Mouse (Mus musculus) left cerebral cortex, adult 8-10 months (tissue): ENCODE results near the gene Il21. TPM values are rescaled to one million over a fixed set of nuclear protein-coding genes. Genes with fewer than 3 reads are reported as not detected.

ENCODE experiments used
- DNase-seq, 2 experiments: peaks; one replicate each; pipeline ENCODE4 v3.0.0; 2022; ENCODE audit warnings: low spot score in 2 of 2
- microRNA-seq, 2 experiments: library from miRNA; unstranded; fragments of <30 nt; microRNA quantifications; one replicate each; pipeline ENCODE4 v1.2.0; 2022
- total RNA-seq, 4 experiments: library from RNA; stranded (reverse); gene quantifications; 2 replicates each; pipeline ENCODE4 v1.2.4; 2022

Gene Il21
- total RNA-seq, 4 experiments from 2014 or later = 0.11 to 0.54 (median 0.12) TPM; not detected in 1

DNA sequence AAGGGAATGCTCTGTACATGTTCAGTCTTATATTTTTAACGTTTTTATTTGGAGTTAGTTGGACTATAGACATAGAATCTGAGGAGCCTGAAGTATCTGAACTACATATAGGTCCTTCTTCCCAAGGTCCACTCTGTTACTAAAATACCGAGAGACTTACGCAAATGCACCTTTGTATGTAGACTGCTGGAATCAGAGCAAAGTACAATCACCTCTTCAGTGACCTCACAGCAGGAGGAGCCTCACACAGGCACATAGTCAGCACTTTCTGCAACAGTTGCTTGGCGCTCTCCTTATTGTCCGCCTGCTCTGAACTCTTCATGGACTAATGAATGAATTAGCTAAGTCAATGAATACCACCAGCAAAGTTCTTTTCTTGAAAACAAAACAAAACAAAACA is 34.1 kb downstream of the Il21 start:
- DNase-seq = no peak

DNA sequence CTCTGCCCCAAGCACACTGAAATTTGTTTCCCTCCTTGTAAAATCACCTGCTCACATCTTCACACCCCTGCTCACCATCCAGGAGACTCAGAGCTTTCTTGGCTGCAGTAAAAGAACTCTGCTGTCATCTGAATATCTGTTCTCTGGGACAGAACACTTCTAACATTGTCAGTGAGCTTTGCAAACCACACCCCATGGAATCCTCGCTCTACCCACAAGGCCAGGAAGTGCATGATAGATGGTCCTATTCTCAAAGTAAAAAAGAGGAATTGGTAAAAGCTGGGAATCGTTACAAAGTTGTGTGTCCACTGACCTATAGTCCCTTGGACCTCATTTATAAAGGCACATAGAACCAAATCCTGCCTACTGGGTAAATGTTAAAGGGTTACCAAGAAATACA is 40.5 kb downstream of the Il21 start:
- no peak for DNase-seq

DNA sequence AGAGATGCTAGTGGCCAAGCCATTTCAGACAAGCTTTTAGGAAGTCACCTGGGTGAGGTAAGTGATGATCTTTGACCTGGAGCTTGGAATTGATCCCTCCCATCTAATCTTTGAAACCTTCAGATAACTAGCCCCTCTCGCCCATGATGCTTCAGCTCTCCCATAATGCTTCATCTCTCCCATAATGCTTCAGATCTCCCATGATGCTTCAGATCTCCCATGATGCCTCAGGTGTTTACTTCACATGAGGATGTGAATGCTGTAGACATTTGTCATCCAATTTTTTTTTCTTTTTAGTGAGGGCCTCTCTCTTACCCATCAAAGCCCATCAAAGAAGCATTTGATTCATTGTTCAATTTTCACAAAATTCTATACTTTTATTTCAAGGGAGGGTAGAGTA is 46.9 kb downstream of the Il21 start:
- no peak for DNase-seq

DNA sequence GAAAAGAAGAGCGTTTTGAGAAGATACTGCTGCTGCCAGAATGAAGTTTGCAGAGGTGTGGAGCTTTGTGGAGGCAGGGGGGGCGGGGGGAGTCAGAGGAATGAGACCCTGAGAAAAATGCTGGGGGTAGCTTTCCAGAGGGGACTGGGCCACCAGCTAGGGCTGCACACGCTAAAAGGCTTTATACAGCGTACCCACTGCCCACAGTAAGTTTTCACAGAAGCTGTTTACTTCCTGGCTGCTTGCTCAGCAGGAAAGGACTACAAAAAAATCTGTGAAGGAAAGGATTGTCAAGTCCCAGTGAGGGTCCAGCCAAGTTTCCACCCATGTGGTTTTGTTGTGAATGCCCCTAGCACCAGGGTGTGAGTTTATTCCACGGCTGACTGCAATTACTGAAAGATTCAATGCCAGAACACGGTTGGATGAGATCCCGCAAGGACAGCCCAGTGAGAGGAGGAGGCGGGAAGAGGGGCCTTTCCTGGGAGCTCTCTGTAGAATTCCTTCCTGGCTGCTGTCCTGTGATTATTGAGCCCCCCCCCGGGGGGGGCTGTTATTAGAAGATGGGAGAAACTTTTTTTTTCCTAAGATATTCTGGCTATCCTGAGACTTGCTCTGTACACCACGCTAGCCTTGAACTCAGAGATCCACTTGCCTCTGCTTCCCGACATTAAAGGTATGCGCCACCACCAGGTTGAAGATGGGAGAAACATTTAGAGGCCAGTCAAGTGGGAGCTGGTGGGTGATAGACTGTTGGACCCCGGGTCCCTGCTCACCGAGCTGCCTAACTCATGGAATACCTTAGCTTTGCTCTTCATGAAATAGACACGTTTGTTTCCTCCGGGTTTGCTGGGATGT is 49.8 kb downstream of the Il21 start:
- DNase-seq = peak in 1 of 2 experiments; percentile 40

DNA sequence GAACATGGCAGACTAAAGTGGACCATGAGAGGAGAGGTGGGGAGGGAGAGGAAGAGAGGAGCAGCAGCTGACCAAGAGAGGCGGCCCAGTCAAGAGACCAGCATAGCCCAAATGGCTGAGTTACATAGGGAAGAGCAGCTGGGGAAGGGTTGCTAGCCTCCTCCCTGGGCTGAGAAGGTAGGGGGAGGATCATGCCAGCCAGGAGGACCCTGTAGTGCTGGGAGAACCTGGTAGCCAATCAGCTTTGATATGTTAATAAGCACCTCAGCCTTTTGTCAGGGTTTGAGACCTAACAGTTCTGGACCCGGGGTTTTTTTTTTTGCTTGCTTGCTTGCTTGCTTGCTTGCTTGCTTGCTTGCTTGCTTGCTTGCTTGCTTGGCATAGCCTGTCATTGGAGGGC is 51.4 kb downstream of the Il21 start:
- no peak for DNase-seq

DNA sequence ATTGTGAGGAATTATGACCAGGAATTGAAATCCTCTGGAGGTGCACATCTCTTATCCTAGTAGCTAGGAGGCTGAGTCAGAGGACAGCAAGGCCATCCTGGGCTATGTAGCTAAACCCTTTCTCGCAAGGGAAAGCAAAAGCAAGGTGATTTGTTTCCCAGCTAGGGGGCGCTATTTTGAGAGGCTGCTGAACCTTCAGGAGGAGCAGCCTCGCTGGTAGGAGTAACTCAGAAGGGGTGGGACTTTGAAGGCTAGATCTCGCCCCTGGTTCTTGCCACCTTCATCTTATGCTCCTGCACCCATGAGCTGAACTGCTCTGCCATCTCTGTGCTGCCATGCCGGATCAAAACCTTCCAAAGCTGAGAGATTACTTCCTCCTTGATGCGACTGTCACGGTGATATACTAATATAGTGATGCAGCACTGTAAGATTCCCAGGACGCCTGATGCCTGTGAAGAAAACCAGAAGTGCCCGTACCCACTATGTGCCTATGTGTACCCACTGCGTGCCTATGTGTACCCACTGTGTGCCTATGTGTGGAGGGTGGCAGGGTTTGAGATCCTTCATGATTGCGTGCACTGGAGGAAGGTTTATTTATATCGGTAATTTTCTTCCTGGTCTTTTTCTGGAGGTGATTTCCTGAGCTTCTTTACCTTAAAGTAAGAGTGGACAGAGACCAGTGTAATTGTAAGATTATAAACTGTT is 52.2 kb downstream of the Il21 start:
- no peak for DNase-seq

DNA sequence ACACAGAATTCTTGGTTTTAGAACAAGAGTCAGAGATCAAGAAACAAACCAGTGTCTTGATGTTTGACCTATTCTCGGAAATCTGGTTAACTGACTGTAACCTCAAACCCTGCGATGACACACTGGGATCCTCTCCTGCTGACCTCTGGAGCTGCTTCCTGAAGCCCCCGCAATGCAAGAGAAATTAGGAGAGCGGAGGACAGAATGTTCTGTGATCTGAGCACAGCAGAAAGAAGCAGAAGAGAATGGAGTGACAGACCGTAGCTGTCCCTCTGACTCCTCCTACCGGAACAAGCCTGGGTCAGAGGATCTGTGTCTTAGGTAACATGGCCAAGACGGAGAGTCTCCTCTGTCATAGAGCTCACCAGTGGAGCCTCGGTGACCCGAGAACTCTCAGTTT is 53.0 kb downstream of the Il21 start:
- DNase-seq = no peak

DNA sequence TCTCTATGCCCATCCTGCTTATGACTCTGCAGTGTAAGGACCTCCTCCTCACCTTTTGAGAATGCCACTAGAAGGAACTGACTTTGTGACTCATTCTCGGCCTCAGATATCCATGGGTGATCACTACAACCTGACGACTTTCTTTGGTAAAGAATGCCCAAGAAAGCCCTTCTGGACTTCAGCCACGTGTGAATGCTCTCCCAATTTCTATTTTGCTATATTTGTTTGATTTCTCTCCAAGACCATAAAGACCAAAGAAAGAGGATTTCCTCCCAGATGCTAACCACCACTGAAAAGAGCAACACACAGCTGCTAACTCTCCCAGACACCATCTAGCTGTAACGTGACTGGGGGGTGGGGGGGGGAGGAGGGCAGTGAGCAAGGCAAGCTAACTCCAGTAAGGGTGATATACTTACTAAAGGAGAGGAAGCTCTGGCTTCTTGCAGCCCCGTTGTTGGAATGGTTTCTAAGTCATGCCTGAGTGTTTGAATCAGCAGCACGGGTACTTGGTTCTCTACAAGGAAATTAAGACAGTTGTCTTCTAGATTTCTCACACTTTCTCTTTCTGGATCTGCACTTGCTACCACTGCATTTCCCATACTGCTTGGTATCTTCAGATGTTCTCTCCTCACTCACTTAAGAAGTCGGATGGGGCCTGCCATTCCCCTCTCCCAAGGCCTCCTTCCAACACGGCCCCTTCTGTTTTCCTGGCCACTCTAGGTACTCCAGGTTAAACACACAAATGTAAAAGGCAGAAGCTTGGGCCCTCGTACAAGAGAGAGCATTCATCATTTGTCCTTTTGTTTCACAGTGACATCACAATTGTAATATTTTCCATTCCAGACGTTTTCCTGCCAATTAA is 57.5 kb downstream of the Il21 start:
- DNase-seq = no peak

DNA sequence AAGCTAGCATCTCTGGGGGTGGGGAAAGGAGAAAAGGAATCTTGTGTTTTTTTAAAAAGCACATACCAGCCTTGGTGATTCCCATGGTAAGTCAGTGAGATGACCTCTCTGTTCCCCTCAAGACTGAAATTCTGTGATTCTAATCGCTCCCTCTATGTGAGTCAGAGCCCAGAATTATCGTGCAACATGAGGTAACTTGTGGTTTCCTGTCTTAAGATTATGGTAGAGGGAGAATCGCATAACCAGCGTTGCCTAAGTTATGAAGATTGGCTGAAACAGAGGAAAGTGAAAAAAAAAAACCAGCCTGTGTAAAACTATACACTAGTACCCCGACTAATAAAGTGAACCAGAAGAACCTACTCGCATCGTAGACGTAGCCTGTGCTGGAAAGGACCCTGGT is 59.2 kb downstream of the Il21 start:
- DNase-seq = no peak

Small RNAs within 50 kb of the gene (microRNA-seq; reads per million reads assigned to microRNA genes)
- 0 reads per million in 2 experiments for gene Gm24169

Other genes with a start within 250 kb of the Il21 start
- gene Adad1, start 169.1 kb downstream of the Il21 start, total RNA-seq = not detected
- gene Il2, start 106.7 kb downstream of the Il21 start, total RNA-seq = not detected
- gene Bbs12, start 79.9 kb upstream of the Il21 start, total RNA-seq = 1 to 10 TPM; 4.1 to 5.2 (median 4.4) TPM
- 10 to 100 TPM; 12.1 to 12.7 (median 12.4) TPM for gene Cetn4, start 80.1 kb upstream of the Il21 start, total RNA-seq
- 1 to 10 TPM; 5.5 to 8.1 (median 6.7) TPM for gene Fgf2, start 115.7 kb upstream of the Il21 start, total RNA-seq
- 10 to 100 TPM; 23.0 to 30.8 (median 28.4) TPM for gene Spata5, start 187.3 kb upstream of the Il21 start, total RNA-seq
- gene Nudt6, start 187.6 kb upstream of the Il21 start, total RNA-seq = 1 to 10 TPM; 5.7 to 7.7 (median 6.7) TPM